Mouse (Mus musculus) E14TG2a.4 (cell line): ENCODE results near the gene Batf2.
"Not testable (repeated sequence)": the region's sequence is repeated elsewhere in the genome, so short reads cannot be mapped to it uniquely, and the experiment has no call there.

Experiments used
- H3K27me3 ChIP-seq: 2 replicates; pipeline ENCODE4 v1.6.1; 2014; ENCODE audit warnings: low read length, control low read depth; ENCODE audit not compliant: insufficient read depth
- H3K36me3 ChIP-seq: 2 replicates; pipeline ENCODE4 v1.6.1; 2014; ENCODE audit warnings: low read length, control low read depth; ENCODE audit not compliant: insufficient read depth
- H3K4me1 ChIP-seq: replicated peaks from 2 replicates; pipeline ENCODE4 v1.6.1; 2014; ENCODE audit warnings: low read depth, low read length, control low read depth
- H3K4me3 ChIP-seq: replicated peaks from 2 replicates; pipeline ENCODE4 v1.5.1; 2014; ENCODE audit warnings: mild to moderate bottlenecking, low read length
- H3K9me3 ChIP-seq: 2 replicates; pipeline ENCODE4 v1.6.1; 2014; ENCODE audit warnings: low read length, control low read depth
- CTCF ChIP-seq: conservative IDR thresholded peaks from 2 replicates; pipeline ENCODE4 v1.5.1; 2014; ENCODE audit warnings: low read length
- NANOG ChIP-seq: IDR thresholded peaks from 2 replicates; pipeline ENCODE4 v1.6.1; 2014; ENCODE audit warnings: borderline replicate concordance, low read length, mixed read lengths
- POU5F1 ChIP-seq: IDR thresholded peaks from 2 replicates; pipeline ENCODE4 v1.6.1; 2014; ENCODE audit warnings: low read length, borderline replicate concordance

Gene Batf2

GRCm38 (mm10) chr19:6126789-6127580, 13.8 kb upstream of the Batf2 start:
- Histone ChIP-seq H3K4me3 (peak overlapping the region; percentile 82), H3K4me1 (peaks cover 46% of the 10 kb centered on the region), H3K9me3 (no peaks in the 10 kb centered on the region), H3K36me3 (no peaks in the 10 kb centered on the region), H3K27me3 (no peaks in the 10 kb centered on the region)
- no peak for TF ChIP-seq POU5F1
- TF ChIP-seq NANOG, result no peak
- no peak for TF ChIP-seq CTCF

- TF ChIP-seq CTCF (no peak), POU5F1 (no peak), NANOG (no peak)
Measured at GRCm38 (mm10) chr19:6127760-6128341, 12.9 kb upstream of the Batf2 start, which contains the start of gene Snx15. Gene Snx15 (minus strand): TSS chr19:6128304.

GRCm38 (mm10) chr19:6130414-6131128, 10.2 kb upstream of the Batf2 start:
- H3K9me3 ChIP-seq, H3K4me3 ChIP-seq, H3K27me3 ChIP-seq: not testable (repeated sequence)
- peaks cover 29% of the 10 kb centered on the region for H3K4me1 ChIP-seq
- H3K36me3 ChIP-seq, result peaks cover 22% of the 10 kb centered on the region

More at GRCm38 (mm10) chr19:6127760-6128341, 12.9 kb upstream of the Batf2 start, which contains the start of gene Snx15:
- no peaks in the 10 kb centered on the region for H3K27me3 ChIP-seq
- no peaks in the 10 kb centered on the region for H3K9me3 ChIP-seq
- H3K4me3 ChIP-seq, result peak within 1 kb of the TSS; percentile 82
- H3K4me1 ChIP-seq, result peaks cover 37% of the 10 kb centered on the region
- no peaks in the 10 kb centered on the region for H3K36me3 ChIP-seq

- peaks cover 20% of the 10 kb centered on the region for H3K4me1 ChIP-seq
- H3K27me3 ChIP-seq, result no peaks in the 10 kb centered on the region
- no peak for TF ChIP-seq NANOG
- H3K9me3 ChIP-seq, result no peaks in the 10 kb centered on the region
- H3K4me3 ChIP-seq, result no peak overlapping the region
- H3K36me3 ChIP-seq, result peaks cover 40% of the 10 kb centered on the region
Measured at GRCm38 (mm10) chr19:6132171-6132827, 8.5 kb upstream of the Batf2 start.

GRCm38 (mm10) chr19:6133197-6133596, 7.6 kb upstream of the Batf2 start:
- H3K36me3 ChIP-seq, result peaks cover 47% of the 10 kb centered on the region
- H3K9me3 ChIP-seq, H3K4me3 ChIP-seq, H3K27me3 ChIP-seq: not testable (repeated sequence)
- peaks cover 26% of the 10 kb centered on the region for H3K4me1 ChIP-seq

- H3K9me3 ChIP-seq, result no peaks in the 10 kb centered on the region
- TF ChIP-seq NANOG (no peak), CTCF (no peak)
- H3K27me3 ChIP-seq, result no peaks in the 10 kb centered on the region
- H3K4me1 ChIP-seq, result peaks cover 33% of the 10 kb centered on the region
- H3K36me3 ChIP-seq, result peaks cover 61% of the 10 kb centered on the region
- H3K4me3 ChIP-seq, result no peak overlapping the region
Measured at GRCm38 (mm10) chr19:6136397-6136796, 4.4 kb upstream of the Batf2 start.

- peaks cover 36% of the 10 kb centered on the region for H3K4me1 ChIP-seq
- no peak for TF ChIP-seq NANOG
- TF ChIP-seq POU5F1, result no peak
- TF ChIP-seq CTCF, result no peak
- H3K9me3 ChIP-seq, result no peaks in the 10 kb centered on the region
- peaks cover 47% of the 10 kb centered on the region for H3K36me3 ChIP-seq
- no peaks in the 10 kb centered on the region for H3K27me3 ChIP-seq
- peak overlapping the region; percentile 87 for H3K4me3 ChIP-seq
Measured at GRCm38 (mm10) chr19:6139701-6140100, 1.1 kb upstream of the Batf2 start.

GRCm38 (mm10) chr19:6140374-6140677, 457 bp upstream of the Batf2 start:
- Histone ChIP-seq H3K4me3 (peak overlapping the region; percentile 87), H3K36me3 (peaks cover 41% of the 10 kb centered on the region), H3K9me3 (no peaks in the 10 kb centered on the region), H3K27me3 (no peaks in the 10 kb centered on the region), H3K4me1 (peaks cover 36% of the 10 kb centered on the region)
- TF ChIP-seq NANOG (no peak), CTCF (no peak), POU5F1 (no peak)
